Mouse (Mus musculus) forelimb bud, embryonic 11.5 days (tissue): ENCODE results near the gene Cfap20.

Experiments
- DNase-seq: peaks from one replicate; pipeline ENCODE4 v3.0.0-alpha.2; 2012; ENCODE audit warnings: low read depth, low spot score

Cfap20 gene

GRCm38 (mm10) chr8:95374429-95374828 is 60.2 kb downstream of the Cfap20 start:
- no peak for DNase-seq

GRCm38 (mm10) chr8:95373389-95374002 is 61.2 kb downstream of the Cfap20 start:
- no peak for DNase-seq
